Mouse (Mus musculus) frontal cortex, adult (tissue): ENCODE results near the gene Vmn2r85.
"Not testable (repeated sequence)": the region's sequence is repeated elsewhere in the genome, so short reads cannot be mapped to it uniquely, and the experiment has no call there.

ENCODE experiments used
- ATAC-seq: cut with Nextera tagmentation; 2 replicates; pipeline ENCODE4 v1.9.2; 2017; ENCODE audit warnings: mild to moderate bottlenecking, moderate library complexity, mixed read lengths; ENCODE audit not compliant: low TSS enrichment

Gene Vmn2r85

DNA sequence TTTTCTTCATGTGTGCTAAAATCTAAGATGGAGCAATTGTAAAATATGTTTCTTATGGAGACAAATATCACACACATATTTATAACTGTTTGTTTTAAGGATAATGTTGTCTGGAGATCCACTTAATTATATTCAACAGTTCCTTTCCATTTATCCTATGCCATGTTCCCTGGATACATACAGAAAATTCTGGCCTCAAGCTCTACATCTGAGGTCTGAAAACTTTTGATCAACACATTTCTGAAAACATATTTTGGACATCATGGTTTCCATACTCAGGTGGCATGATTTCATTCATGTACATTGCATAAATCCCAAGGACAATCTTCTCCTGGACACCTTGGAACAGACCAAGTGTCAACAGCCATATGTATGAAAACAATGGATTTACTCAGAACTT lies at the start of gene Vmn2r85:
Vmn2r85 (minus strand) TSS at position 101 of the 400 bp plus-strand sequence.
- ATAC-seq, result not testable (repeated sequence)

DNA sequence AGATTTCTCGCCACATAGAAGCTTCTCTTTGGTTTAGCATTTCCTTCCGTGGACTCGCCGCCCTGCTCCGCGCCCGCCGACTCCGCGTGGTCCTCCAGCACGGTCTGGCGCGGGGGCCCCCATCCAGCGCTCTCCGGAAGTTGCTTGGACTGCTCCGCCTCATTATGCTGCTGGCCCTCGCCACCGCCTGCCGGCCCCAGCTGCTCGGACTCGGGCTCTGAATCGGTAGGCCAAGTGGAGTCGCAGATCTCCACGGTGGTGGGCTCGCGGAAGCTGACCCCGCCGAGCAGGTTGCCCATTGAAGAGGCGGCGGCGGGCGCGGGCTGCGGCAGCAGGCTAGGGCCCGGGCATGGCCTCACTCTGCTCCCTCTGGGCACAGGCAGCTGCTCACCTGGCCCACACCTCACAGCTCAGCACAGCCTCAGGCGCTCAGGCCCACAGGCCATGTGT lies 40.8 kb upstream of the Vmn2r85 start:
- ATAC-seq, result peak; percentile 96

DNA sequence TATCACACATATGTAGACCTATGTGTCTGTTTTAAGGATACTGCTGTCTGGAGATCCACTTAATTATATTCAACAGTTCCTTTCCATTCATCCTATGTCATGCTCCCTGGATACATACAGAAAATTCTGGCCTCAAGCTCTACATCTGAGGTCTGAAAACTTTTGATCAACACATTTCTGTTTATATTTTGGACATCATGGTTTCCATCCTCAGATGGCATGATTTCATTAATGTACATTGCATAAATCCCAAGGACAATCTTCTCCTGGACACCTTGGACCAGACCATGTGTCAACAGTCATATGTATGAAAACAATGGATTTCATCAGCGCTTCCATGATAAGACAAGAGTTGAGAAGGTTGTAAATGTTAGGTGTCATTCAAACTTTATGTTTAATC lies 26.4 kb upstream of the Vmn2r85 start, which contains the start of gene Vmn2r86:
Vmn2r86 (minus strand) TSS at position 101 of the 400 bp plus-strand sequence.
- not testable (repeated sequence) for ATAC-seq

DNA sequence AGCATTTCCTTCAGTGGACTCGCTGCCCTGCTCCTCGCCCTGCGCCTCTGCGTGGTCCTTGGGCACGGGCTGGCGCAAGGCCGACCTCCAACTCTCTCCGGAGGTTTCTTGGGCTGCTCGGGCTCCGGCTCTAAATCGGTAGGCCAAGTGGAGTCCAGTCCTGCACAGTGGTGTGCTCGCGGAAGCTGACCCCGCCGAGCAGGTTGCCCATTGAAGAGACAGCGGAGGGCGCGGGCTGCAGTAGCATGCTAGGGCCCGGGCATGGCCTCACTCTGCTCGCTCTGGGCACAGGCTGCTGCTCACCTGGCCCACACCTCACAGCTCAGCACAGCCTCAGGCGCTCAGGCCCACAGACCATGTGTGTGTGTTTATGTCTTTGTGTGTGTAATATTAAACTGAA lies 15.3 kb upstream of the Vmn2r85 start:
- no peak for ATAC-seq

DNA sequence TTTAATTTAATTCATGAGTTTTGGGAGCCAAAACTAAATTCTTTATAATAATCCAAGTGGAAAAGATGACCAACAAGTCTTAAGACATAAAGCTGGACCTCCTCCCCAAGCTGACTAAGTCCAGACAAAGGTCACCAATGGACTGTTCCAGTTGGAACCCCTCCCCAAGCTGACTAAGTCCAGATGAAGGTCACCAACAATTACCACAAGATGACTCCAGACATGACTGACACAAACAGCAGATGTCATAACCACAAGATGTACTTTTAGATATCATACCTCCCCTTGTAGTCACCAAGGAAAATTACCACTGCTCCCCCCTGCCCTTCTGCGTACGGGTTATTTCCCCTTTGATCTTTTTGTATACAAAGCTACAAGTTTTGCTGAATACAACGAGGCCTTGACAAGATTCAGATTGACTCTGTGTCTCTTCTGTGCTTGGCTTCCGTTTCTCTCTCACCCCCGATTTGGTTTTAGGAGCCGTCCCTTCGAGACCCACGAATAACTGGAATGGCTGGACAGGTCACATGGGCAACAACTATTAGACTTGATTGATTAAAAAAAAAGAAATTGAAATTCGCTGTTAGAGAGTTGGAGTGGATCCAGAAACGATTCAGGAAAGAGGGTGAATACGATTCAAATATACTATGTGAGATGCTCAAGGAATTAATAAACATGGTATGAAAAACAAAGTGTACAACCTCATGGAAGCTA lies 4.8 kb upstream of the Vmn2r85 start:
- not testable (repeated sequence) for ATAC-seq

DNA sequence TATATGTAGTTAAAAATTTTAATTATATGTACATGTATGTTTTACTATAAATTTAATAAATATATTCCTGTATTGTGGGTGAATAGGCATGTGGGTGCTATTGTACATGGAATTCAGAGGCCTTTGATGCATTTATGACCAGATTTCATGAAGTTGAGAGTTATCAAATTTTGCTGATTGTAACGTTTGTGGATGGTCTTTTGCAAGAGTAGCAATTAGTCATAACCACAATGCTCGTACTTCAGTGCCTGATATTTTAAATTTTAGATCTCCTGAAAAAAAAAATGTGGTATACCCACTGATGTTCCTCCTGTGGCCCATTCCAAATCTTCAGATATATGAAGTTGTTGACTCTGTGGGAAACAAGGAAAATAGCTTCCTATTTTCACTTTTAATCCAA lies 7.1 kb downstream of the Vmn2r85 start:
- not testable (repeated sequence) for ATAC-seq

DNA sequence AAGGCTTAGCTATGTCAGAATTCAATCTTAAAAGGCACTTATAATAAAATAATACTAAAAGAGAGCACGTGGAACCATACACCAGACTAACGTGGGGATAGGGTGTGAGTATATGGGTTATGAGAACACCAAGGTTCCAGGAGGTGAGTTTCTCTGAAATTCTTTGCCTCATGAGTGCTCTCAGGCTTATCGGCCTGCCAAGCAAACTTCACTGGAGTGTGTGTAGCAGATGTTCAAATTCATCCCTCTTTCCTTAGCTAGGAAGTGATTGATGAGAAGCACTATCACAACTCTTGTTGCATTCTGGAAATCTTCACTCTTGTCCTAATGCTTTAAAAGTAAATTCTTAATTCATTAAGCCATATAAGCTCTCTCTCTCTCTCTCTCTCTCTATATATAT lies 9.1 kb downstream of the Vmn2r85 start:
- ATAC-seq, result no peak

DNA sequence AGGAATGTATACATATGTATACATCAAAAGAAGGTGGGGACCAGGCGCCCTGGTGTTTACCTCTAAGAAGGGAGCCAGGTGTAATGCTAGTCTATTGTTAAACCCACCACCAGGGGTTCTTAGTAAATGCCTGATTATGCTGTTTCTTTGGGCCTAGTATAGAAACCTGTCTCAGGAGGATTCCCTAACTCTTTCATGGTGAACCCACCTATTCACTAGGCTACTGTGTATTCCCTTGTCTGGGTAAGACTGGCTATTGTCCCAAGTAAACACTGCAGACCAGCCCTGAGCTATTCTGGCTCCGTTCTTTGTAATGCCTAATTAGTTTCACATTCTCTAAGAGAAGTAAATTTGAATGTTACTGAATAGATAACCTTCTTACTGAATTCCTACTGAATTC lies 9.5 kb downstream of the Vmn2r85 start:
- ATAC-seq, result not testable (repeated sequence)

DNA sequence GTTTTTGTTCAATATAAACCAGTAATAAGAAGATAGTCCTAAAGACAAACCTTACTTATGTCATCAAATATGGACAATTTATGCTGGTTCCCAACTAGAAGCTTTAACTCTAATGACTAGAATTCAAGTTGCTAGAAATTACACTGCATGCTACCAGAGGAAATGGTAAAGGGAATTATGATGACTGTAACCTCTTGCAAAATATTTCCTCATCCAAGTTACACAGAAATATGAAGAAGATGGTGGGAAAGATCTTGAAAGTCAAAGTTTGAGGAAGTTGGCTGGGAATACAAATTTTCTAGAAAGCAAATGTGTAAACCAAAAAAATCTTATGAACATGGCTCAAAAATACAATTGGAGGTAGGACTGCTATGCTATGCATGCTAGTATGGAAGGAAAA lies 13.2 kb downstream of the Vmn2r85 start:
- not testable (repeated sequence) for ATAC-seq

DNA sequence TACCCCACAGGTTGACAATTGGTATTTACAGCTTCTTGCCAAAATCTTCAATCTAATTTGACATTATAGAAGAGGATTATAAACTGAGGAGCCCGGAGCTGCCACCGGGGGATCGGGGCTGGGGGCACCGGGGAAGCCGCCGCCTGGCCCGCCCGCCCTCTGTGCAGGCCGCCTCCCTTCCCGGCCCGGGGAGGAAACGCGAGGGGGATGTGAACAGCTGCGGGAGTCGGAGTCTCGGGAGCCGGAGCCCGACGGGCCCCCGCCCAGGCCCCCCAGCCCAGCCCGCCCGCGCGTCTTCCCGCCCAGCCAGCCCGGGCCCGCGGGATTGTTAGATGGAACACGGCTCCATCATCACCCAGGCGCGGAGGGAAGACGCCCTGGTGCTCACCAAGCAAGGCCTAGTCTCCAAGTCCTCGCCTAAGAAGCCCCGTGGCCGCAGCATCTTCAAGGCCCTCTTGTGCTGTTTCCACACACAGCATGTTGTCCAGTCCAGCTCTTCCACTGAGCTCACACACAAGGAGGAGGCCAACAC lies 17.3 kb downstream of the Vmn2r85 start:
- ATAC-seq, result peak; percentile 50; the same call in 1 of the 2 replicates

DNA sequence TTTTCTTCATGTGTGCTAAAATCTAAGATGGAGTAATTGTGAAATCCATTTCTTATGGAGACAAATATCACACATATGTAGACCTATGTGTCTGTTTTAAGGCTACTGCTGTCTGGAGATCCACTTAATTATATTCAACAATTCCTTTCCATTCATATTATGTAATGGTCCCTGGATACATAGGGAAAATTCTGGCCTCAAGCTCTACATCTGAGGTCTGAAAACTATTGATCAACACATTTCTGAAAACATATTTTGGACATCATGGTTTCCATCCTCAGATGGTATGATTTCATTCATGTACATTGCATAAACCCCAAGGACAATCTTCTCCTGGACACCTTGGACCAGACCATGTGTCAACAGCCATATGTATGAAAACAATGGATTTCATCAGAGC lies 35.3 kb downstream of the Vmn2r85 start, which contains the start of gene Vmn2r84:
Vmn2r84 (minus strand) TSS at position 101 of the 400 bp plus-strand sequence.
- ATAC-seq, result no peak

DNA sequence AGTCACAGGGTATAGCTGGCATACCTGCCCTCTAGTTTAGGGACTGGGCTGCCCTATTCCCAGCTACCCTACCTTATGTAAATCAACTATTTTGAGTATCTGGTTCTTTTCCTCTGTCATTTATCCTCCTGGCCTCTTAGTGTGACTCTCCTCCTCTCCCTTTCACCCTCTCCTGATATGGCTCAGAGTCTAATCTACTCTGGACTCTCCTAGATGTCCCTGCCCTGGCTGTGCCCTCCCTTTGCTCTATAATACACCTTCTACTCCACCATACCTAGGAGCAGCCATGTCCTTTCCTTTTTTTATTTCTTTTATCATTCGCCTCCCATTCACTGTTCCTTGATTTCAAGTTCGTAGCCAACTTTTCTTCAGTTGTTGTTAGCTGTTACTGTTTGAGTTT lies 54.4 kb downstream of the Vmn2r85 start:
- no peak for ATAC-seq

DNA sequence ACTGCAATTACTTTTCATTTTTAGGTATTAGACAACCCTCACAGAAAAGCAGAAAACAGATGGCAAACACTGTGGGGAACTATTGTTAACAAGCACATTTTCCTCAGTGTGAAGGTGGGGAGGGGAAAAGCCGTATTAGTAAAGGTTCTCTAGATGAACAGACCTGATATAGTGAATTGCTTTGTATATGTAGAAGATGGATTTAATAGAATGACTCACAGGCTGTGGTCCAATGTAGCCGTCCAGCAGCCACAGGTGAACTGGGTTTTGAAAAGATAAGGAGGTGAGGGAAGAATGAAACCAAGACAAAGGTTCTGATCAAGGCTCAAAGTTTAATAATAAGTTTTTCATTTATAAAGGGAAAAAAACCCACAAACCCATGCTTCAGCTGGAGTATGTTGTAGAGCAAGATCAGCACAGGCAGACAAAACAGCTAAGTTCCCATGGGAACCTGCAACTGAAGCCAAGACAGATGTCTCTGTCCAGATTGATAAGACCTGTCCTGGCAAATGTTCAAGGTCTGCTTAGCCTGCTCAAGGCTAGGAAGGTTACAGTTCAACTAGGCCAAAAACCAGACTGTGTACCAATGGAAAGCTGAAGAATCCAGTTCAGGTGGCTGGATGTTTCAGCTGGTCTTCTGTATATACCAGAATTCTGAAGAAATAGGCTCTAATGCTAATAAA lies 56.9 kb downstream of the Vmn2r85 start:
- ATAC-seq, result no peak

DNA sequence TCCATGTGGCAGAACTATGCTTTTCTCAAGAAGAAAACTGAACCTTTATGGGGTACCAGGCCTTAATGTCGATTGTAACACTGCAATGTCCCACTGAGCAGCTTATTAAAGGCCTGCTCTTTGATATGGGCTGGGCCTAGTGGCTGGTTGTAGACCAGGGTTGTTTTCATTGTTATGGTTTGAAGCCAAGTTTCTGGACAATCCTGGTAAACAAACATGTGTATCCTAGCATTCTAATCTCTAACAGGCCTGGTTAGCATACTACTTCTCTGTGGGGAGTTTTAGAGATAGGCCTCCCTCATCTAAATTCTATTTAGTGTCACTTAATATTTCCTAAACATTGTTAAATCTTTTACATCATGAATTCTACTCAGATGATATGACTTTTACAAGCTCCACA lies 57.9 kb downstream of the Vmn2r85 start:
- no peak for ATAC-seq

DNA sequence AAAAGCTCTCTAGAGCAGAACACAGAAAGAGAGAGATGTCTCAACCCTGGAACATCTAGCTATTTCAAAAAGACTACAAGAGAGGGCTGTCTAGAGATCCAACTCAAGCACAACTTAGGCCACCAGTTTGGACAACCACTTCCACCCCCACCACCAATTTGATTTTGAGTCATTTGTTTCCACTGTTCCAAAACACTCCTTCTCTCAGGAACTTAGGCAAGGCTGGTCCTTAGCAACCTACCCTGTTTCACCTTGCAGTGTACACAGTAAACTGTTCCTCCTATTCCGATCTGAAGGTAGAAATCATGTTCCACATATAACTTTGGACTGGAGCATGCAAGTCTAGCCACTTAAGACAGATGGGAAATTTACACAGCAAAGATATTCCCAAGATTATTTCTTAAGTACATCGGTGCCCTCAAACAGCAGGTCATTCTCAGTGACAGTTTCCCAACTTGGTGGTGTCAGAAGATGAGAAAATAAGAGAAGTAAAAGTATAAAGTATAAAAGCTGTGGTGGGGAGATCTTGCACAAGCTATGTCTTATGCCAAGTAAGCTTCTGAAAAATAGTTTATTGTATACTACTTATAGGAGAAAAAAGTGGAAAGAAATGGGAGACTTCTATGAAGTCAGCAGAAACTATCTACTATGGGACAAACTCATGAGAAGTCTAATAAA lies 59.4 kb downstream of the Vmn2r85 start:
- no peak for ATAC-seq

DNA sequence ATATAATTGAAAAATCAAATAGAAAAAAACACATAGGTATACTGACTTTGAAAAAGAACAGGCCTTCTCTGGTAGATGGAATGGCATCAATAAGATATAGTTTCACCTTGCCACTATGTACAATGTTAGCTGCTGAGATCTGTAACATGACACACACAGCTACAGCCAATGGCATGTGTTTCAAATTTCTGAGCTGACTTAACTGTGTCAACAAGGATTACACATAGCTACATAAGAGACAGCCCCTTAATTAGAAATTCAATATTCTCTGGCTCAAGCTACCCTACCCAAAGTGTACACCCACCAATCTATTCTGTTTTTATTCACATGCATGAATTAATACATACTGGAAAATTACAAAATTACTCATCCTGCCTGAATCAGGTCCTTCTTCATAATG lies 61.1 kb downstream of the Vmn2r85 start:
- ATAC-seq, result no peak

DNA sequence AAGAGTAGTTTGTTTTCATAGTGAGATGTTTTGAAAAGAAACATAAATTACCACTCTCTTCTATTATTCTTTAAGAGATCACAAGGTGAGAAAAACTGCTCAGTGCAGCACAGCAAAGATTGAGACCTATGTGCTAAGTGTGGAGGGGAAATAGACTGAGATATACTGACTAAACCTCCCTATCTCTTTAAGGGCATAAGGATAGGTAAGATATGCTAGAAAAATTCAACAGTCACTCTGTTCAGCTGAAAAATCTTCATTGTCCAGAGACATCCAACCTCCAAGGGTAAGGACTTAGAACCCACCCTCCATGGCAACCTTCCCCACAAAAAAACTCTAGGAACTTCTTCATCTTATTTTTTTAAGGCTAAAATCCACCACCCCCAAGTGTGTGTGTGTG lies 64.7 kb downstream of the Vmn2r85 start:
- no peak for ATAC-seq
